Mouse (Mus musculus): ENCODE measurements around the gene Stk32c.

The Stk32c gene

GRCm38 (mm10) chr7:139229837-139230236 lies 16.7 kb upstream of the Stk32c start:
- DNase-seq (ENCODE audit: extremely low spot score, low read depth, low spot score), result no peak

- no peak for DNase-seq (ENCODE audit: extremely low spot score, low read depth, low spot score)
These were observed 15.5 kb upstream of the Stk32c start for GRCm38 (mm10) chr7:139228447-139229171.

GRCm38 (mm10) chr7:139226416-139226815 lies 13.3 kb upstream of the Stk32c start:
- no peak for DNase-seq (ENCODE audit: extremely low spot score, low read depth, low spot score)

GRCm38 (mm10) chr7:139224725-139225124 lies 11.6 kb upstream of the Stk32c start:
- DNase-seq (ENCODE audit: extremely low spot score, low read depth, low spot score), result no peak

- DNase-seq (ENCODE audit: extremely low spot score, low read depth, low spot score), result no peak
These were observed 11.0 kb upstream of the Stk32c start for GRCm38 (mm10) chr7:139224070-139224469.

- no peak for DNase-seq (ENCODE audit: extremely low spot score, low read depth, low spot score)
These were observed 9.2 kb upstream of the Stk32c start for GRCm38 (mm10) chr7:139222341-139222740.

GRCm38 (mm10) chr7:139221856-139222255 lies 8.7 kb upstream of the Stk32c start:
- DNase-seq (ENCODE audit: extremely low spot score, low read depth, low spot score), result no peak

- DNase-seq (ENCODE audit: extremely low spot score, low read depth, low spot score), result no peak
These were observed 8.0 kb upstream of the Stk32c start for GRCm38 (mm10) chr7:139221072-139221471.

GRCm38 (mm10) chr7:139220303-139220702 lies 7.2 kb upstream of the Stk32c start:
- no peak for DNase-seq (ENCODE audit: extremely low spot score, low read depth, low spot score)

- DNase-seq (ENCODE audit: extremely low spot score, low read depth, low spot score), result no peak
These were observed 6.4 kb upstream of the Stk32c start for GRCm38 (mm10) chr7:139219486-139219885.

- no peak for DNase-seq (ENCODE audit: extremely low spot score, low read depth, low spot score)
These were observed 5.7 kb upstream of the Stk32c start for GRCm38 (mm10) chr7:139218641-139219415.

- DNase-seq (ENCODE audit: extremely low spot score, low read depth, low spot score), result no peak
These were observed 3.9 kb upstream of the Stk32c start for GRCm38 (mm10) chr7:139217046-139217445.

- no peak for DNase-seq (ENCODE audit: extremely low spot score, low read depth, low spot score)
These were observed 3.4 kb upstream of the Stk32c start for GRCm38 (mm10) chr7:139216464-139216863.

GRCm38 (mm10) chr7:139215946-139216345 lies 2.8 kb upstream of the Stk32c start:
- no peak for DNase-seq (ENCODE audit: extremely low spot score, low read depth, low spot score)

GRCm38 (mm10) chr7:139215516-139215915 lies 2.4 kb upstream of the Stk32c start:
- DNase-seq (ENCODE audit: extremely low spot score, low read depth, low spot score), result no peak

- no peak for DNase-seq (ENCODE audit: extremely low spot score, low read depth, low spot score)
These were observed 1.7 kb upstream of the Stk32c start for GRCm38 (mm10) chr7:139214596-139215340.

- DNase-seq (ENCODE audit: extremely low spot score, low read depth, low spot score), result no peak
These were observed 1.1 kb upstream of the Stk32c start for GRCm38 (mm10) chr7:139214160-139214559.

- no peak for DNase-seq (ENCODE audit: extremely low spot score, low read depth, low spot score)
These were observed 644 bp upstream of the Stk32c start for GRCm38 (mm10) chr7:139213751-139214150.

- DNase-seq (ENCODE audit: extremely low spot score, low read depth, low spot score), result no peak
These were observed 1.3 kb downstream of the Stk32c start for GRCm38 (mm10) chr7:139211761-139212160.

- no peak for DNase-seq (ENCODE audit: extremely low spot score, low read depth, low spot score)
These were observed 4.4 kb downstream of the Stk32c start for GRCm38 (mm10) chr7:139208773-139209095.

- DNase-seq (ENCODE audit: extremely low spot score, low read depth, low spot score), result no peak
These were observed 4.9 kb downstream of the Stk32c start for GRCm38 (mm10) chr7:139208023-139208772.

Measured in hindlimb bud, embryonic 11.5 days (tissue).